11 mouse cellular contexts compared by ENCODE assay signal in the genomic region with DNA sequence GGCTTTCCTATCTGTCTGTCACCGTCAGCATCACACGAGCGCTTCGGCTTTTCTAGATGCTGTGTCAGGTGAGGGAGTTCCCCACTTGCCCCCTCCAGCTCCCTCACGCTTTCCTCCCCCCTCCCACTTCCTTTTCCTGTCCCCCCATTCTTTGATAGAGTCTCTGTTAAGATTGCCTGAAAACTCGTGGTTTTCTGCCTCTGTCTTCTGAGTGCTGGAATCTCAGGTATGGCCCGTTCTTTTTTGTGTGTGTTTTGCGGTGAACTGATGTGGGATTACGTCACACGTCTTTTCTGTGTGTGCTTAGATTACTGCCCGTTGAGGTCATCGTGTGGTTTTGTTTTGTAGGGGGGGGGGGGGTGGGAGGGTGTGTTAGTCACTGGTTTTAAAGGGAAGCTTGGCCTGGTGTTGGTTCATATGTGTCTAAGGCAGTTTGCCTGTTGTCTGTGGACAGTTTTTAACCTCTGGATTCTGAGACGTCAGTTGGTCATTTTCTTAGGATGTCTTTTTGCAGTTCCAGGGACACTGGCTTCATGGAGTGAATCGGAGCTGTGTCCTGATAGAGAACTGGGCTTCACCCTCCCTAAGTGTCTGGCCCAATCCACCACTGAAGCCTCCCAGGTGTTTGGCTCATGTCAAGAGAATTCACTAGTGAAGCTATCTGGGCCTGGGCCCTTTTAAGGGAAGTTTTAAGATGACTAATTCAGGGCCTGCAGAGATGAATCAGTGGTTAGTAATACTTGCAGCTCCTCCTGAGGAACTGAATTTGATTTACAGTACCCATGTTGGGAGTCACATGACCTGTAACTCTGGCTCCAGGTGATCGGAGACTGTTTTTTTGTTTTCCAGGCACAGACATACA. TPM values are rescaled to one million over a fixed set of nuclear protein-coding genes. Genes with fewer than 3 reads are reported as not detected.
DNase-seq lines count a peak whose midpoint lies in the region; ATAC-seq and TF ChIP-seq lines count a peak whose summit lies in the region.
"Had no signal": no experiment of that assay in that cellular context is flagged by ENCODE, and none has a peak within 500 bp of the region (broad histone marks: within the 10 kb centered on the region; RNA-seq: fewer than 3 reads in every experiment).

No protein-coding gene starts in this region.

- H3K36me3 ChIP-seq in spleen, adult 2 months (ENCODE audit: control insufficient read depth, insufficient read depth, low read length): no peaks in the 10 kb centered on the region
- peaks cover 15% of the 10 kb centered on the region; the same call in 1 of the 2 replicates for H3K36me3 ChIP-seq in kidney, embryonic 14.5 days (ENCODE audit: control insufficient read depth, insufficient read depth, low read length)
- H3K36me3 ChIP-seq: liver, embryonic 15.5 days had no signal

- H3K9me3 ChIP-seq in kidney, embryonic 14.5 days (ENCODE audit: control insufficient read depth, low read length): no peaks in the 10 kb centered on the region
- H3K9me3 ChIP-seq: liver, embryonic 15.5 days had no signal

- DNase-seq in spleen, adult 2 months (ENCODE audit: low read depth in 1 of 2, low spot score in 2 of 2): peak; percentile 31 to 50
- no peak for DNase-seq in spleen, adult 18-20 months
- peak; percentile 62 for DNase-seq in thymus, postnatal 4 days
- no peak for DNase-seq in kidney, postnatal 36 days
- no peak for DNase-seq in yolk sac, embryonic 10.5 days (ENCODE audit: low spot score)
- DNase-seq: kidney, adult 2 months; retina, postnatal 1 day had no signal

- H3K4me1 ChIP-seq in spleen, adult 2 months (ENCODE audit: control insufficient read depth, insufficient read depth, insufficient read length): peaks cover 2% of the 10 kb centered on the region; the same call in 1 of the 2 replicates
- no peaks in the 10 kb centered on the region for H3K4me1 ChIP-seq in kidney, embryonic 14.5 days (ENCODE audit: control insufficient read depth, insufficient read depth, low read length)

- H3K27me3 ChIP-seq in spleen, adult 2 months (ENCODE audit: control insufficient read depth, insufficient read depth, low read length): no peaks in the 10 kb centered on the region
- no peaks in the 10 kb centered on the region for H3K27me3 ChIP-seq in kidney, embryonic 14.5 days (ENCODE audit: control insufficient read depth, insufficient read depth, low read length)
- H3K27me3 ChIP-seq: liver, embryonic 15.5 days had no signal

- no peak overlapping the region for H3K4me2 ChIP-seq in kidney, embryonic 14.5 days (replicated peaks; ENCODE audit: low read depth, low read length)
- H3K4me2 ChIP-seq: liver, embryonic 15.5 days had no signal

- no peak overlapping the region for H3K4me3 ChIP-seq in spleen, adult 2 months (ENCODE audit: extremely low read depth, insufficient read depth, insufficient read length)
- no peak overlapping the region for H3K4me3 ChIP-seq in kidney, embryonic 14.5 days (ENCODE audit: low read length)
- H3K4me3 ChIP-seq: liver, embryonic 15.5 days had no signal

- ATAC-seq in activated CD4-positive, CD25-positive, alpha-beta regulatory T cell, adult 4 months: peak; percentile 92
- peak; percentile 56 for ATAC-seq in megakaryocyte progenitor cell, adult 5-6 weeks (replicated peaks; ENCODE audit: poor library complexity)
- no peak for ATAC-seq in kidney, embryonic 14.5 days (ENCODE audit: low FRiP score, low TSS enrichment)

- no peak overlapping the region for H3K27ac ChIP-seq in spleen, adult 2 months (ENCODE audit: insufficient read depth, low read length)
- no peak overlapping the region for H3K27ac ChIP-seq in kidney, embryonic 14.5 days (ENCODE audit: low read depth, low read length)
- H3K27ac ChIP-seq: liver, embryonic 15.5 days had no signal

- WGBS in spleen, adult 2 months: 19% methylated on average over 15 of the region's 15 CpGs
- 86% methylated on average over 15 of the region's 15 CpGs for WGBS in kidney, embryonic 14.5 days

- no peak overlapping the region for H3K9ac ChIP-seq in kidney, embryonic 14.5 days (ENCODE audit: low read depth, low read length)
- H3K9ac ChIP-seq: liver, embryonic 15.5 days had no signal

- no peak for TF ChIP-seq CTCF in spleen, adult 2 months (IDR thresholded peaks at IDR 0.05; ENCODE audit: extremely low read depth, insufficient read depth, insufficient read length, insufficient replicate concordance)

- TF ChIP-seq POLR2A in spleen, adult 2 months (IDR thresholded peaks at IDR 0.05; ENCODE audit: low read depth, low read length): no peak

RNA-seq across cellular contexts. Expression of a gene that starts 29.3 kb away (rescaled TPM):
- 14.6 and 14.9 TPM in 2 replicates for polyA plus RNA-seq in spleen, adult 2 months (2012; rRNA removed)
- polyA plus RNA-seq in activated CD4-positive, CD25-positive, alpha-beta regulatory T cell, adult 4 months (2017; shearing (Covaris generic)): 1 to 10 TPM; 2.0 to 2.1 TPM
- total RNA-seq in megakaryocyte progenitor cell, adult 5-6 weeks (2015): 0.27 TPM in 1 of 2 replicates, not detected in the other
- 0.07 TPM in 1 of 2 replicates, not detected in the other for total RNA-seq in megakaryocyte progenitor cell, adult 5-6 weeks (2017)
- 13.5 and 17.5 TPM in 2 replicates for polyA plus RNA-seq in kidney, embryonic 14.5 days (2014; fragmentation: Nextera tagmentation; extraction: Ambion mirVana)

Comparison
In these comparisons a context has a peak if more than half of its experiments do, and no peak if none do; other contexts are left out.
1. DNase-seq: peak in spleen, adult 2 months (2 of 2) and thymus, postnatal 4 days (single experiment); none in spleen, adult 18-20 months (0 of 2), kidney, postnatal 36 days (0 of 2) and yolk sac, embryonic 10.5 days (single experiment).